Mouse (Mus musculus) heart, postnatal 0 days (tissue): ENCODE data around the gene Ripor3.

ENCODE experiments used
- CTCF ChIP-seq: IDR thresholded peaks from 2 replicates; pipeline ENCODE4 v1.5.1; 2016; ENCODE audit warnings: antibody characterized with exemption, control low read depth, low read depth
- EP300 ChIP-seq: IDR thresholded peaks from 2 replicates; pipeline ENCODE4 v1.6.1; 2016; ENCODE audit warnings: antibody characterized with exemption, low read depth

- TF ChIP-seq CTCF = no peak
- no peak for TF ChIP-seq EP300
Measured at GRCm38 (mm10) chr2:168028376-168028775, 18.0 kb upstream of the Ripor3 start.
